Comparison of ENCODE assay signal across 12 mouse cellular contexts in genomic region chr1:161185431-161185830, GRCm38 (mm10). TPM values are rescaled to one million over a fixed set of nuclear protein-coding genes. Genes with fewer than 3 reads are reported as not detected.
"Had no signal": no experiment of that assay in that cellular context is flagged by ENCODE, and none has a peak within 500 bp of the region (broad histone marks: within the 10 kb centered on the region; RNA-seq: fewer than 3 reads in every experiment).

No protein-coding gene starts in this region.

- DNase-seq: lung, adult 18-20 months; lung, embryonic 14.5 days; lung, postnatal 10 days; lung, postnatal 4 days; midbrain, embryonic 14.5 days; retina, postnatal 1 day; right cerebral cortex, adult 18-20 months; thymus, adult 18-20 months; thymus, postnatal 14 days; thymus, postnatal 36 days had no signal

RNA-seq across cellular contexts. Expression of gene Tex50, which starts 26.3 kb away (rescaled TPM):
- total RNA-seq: megakaryocyte, adult 5-6 weeks; megakaryocyte-erythroid progenitor cell, adult 5-6 weeks had no signal

RNA-seq across cellular contexts. Expression of gene Ankrd45, which starts 42.9 kb away (rescaled TPM):
- total RNA-seq: megakaryocyte, adult 5-6 weeks; megakaryocyte-erythroid progenitor cell, adult 5-6 weeks had no signal
